Mouse (Mus musculus) kidney, postnatal 10 days (tissue): ENCODE measurements around the gene Nlrc4.
A peak's percentile ranks its signal among the peaks of the same experiment; 100 is the strongest.

Experiments
- DNase-seq: peaks from one replicate; pipeline ENCODE4 v3.0.0; 2021; ENCODE audit warnings: mixed read lengths

The Nlrc4 gene

DNA sequence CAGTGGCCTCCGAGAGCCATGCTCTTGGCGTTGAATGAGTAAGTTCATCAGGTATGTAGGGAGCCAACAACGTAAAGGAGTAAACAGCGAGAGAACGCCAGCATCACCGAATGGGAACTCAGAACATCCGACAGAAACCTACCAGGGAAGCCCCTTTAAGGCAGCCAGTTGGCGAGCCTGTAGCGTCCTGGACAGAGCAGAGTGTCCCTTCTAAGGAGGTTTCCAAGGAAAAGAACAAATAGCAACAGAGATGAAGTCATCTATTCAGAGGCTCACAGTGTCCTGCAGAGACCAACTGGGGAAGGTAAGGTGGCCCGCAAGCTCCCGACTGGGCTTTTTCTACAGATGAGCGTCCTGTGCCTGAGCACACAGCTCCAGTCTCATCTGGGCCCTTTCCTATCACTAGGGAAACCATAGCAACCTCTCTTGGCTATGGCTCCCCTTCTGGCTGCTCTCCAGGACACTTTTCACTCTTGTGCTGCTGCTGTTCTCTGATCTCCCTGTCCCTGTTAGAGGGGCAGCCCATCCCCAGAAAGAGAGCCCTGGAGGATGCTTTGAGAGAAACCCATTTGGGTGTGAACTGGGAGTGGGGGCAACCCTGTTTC is 34.4 kb downstream of the Nlrc4 start:
- no peak for DNase-seq

DNA sequence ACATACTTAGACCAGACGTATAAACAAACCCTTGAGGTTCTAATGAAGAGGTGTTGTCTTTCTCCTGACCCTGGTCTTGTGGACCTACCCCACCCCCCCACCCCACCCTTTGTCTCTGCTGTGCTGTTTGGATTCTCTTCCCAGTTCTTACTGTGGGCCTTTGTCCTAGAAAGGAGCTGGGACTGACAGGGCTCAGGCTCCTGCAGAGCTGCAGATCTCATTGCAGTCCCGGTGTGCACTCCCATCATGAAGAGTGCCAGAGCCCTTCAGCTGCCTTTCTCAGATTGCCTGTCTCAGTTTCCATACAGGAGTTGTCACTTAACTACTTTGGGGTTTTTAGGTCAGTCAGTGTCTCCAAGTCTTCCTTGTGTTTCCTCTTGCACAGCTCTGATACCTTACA is 38.3 kb downstream of the Nlrc4 start:
- DNase-seq: no peak

DNA sequence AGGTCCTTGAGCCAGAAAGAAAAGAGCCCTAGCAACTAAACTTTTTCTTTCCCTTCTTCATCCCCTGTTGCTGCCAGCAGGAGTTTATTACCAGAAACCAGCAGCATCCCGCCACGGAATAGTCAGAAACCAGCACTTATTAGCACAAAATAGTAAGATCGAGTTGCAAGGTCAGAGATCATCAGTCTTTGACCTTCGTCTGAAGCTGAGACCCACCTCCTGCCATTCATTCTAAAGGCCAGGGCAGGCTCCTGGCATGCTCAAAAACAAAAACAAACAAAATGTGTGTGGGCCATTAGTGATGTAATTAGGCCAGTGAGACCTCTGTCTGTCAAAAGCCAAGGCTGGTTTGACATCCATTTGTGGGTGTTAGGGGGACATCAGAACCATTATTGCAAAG is 40.8 kb downstream of the Nlrc4 start:
- no peak for DNase-seq

DNA sequence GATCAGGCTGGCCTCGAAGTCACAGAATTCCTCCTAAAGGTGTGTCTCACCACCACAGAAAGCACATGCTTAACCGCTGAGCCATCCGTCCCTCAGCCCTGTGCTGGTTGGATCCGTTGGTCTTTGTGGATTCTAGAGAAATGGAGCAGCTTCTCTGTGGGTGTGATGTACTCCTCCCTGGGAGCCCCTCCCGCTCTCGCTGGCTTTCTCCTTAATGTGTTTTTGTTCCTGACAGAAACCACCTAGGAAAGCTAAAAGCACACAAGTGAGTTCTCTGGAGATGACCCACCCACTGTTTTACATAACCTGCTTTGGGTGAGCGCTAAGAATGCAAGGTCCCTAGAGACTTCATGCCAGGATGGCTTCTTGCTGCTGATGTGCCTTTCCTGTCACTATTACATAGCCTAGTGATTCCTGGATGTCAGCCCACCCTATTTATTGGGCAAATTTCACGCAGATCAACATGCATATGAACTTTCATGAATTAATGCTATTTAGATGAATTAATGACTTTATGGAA is 42.0 kb downstream of the Nlrc4 start:
- DNase-seq: no peak

DNA sequence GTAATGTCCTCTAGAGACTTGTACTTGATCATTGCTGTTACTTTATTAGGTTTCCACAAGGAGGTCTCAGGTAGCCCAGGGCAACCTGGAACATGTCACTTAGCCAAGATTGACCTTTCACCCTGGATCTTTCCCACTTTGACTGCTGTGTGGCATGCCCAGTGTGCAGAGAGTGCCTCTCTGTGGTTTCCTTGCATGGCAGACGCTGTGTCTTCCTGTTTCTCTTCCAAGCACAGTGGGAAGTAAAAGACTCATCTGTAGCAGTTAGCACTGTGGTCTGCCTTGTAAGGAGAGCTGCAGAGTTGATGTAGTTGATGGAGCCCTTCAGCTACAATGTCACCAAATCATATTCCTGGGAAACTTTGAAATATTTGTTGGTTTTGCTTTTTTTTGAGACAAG is 44.3 kb downstream of the Nlrc4 start:
- DNase-seq: no peak

DNA sequence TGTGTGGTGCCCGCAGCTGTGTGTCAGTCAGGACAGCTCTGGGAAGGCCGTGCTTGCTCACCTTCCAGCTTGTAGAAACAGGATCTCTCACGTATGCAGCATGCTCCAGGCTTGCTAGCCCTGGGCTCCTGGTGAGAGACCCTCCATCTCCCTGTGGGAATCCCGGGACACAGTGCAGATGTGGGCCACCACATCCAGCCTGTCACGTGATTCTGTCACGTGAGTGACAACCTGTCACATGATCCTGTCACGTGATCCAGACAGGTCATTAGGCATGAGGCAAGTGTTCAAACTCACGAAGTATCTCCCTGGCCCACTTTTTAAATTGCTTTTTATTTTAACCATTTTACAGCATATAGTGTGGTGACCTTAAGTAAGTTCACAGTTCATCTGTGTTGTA is 45.6 kb downstream of the Nlrc4 start:
- DNase-seq: no peak

DNA sequence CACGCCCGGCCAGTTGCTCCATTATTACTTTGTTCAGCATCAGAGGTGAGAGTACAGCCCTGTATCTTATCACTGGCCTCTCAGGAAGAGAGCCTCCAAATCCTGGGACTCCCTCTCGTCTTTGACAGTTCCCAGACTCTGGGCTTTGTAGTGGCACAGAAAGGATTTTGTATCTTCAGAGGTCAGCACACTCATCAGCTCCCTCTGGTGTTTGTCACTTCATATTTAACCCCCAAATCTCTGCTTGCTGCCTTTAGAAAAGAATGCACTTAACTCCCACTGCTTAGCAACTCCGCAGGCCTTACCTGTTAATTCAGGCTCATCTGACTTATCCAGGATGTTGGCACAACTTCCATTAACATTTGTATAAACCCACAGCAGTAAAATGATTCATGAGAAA is 49.2 kb downstream of the Nlrc4 start:
- DNase-seq: no peak

DNA sequence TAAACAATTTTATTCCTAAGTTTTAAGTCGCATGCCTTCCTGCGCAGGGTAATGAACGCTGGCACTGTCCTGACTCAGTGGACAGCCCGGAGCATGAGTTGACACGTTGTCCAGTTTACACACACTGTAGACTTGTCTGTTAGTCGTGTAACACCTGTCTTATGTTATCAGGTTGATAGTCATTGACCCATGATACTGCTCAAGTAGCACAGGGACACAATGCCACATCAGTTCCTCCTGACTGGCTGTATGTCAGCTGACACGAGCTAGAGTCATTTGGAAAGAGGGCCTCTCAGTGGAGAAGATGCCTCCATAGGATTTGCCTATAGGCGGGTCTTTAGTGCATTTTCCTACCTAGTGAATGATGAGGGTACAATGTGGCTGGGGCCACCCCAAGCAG is 52.5 kb downstream of the Nlrc4 start:
- DNase-seq: no peak

DNA sequence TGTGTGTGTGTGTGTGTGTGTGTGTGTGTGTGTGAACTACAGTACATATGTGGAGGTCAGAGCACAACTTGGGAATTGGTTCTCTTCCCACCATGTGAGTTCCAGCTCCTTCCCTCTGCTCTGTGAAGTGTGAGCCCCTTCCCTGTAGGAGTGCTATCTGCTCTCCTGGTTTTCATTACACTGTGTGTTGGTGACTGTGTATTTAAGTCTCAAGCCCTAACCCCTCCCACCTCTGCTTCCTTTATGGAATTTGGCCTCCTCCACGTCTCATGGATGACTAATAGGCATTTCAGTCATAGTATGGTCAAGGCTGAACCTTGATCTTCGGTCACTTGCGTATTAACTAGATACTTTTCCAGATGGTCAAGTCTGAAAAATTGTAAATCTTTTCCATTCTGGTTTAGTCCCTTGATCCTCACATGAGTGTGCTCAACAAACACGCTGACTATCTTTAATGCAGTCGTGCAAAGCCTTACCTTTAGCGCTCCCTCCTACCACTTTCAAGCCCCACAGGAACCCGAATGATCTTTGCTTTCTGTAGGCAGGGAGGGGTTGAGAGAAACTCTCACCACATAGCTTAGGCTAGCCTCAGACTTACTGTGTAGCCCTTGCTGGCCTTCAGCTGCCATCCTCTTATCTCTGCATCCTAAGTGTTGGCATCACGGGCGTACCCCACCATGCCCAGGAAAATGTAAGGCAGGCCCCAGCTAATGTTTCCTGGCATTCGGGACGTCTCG is 56.3 kb downstream of the Nlrc4 start:
- no peak for DNase-seq

DNA sequence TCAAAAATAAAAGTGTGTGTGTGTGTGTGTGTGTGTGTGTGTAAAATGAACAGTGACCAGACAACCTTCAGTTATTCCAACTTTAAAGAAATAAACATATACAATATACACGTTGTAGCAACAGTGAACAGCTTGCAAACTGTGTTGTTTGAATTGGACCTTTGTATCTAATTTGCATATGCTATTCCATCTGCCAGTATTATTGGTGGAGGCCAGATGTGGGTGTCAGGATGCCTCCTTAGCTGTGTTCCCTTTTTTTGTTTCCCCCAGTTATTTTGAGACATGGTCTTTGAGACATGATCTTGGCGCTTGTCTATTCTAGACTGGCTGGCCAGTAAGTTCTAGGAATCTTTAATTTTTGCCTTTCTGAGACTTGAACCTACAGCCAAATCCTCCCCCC is 61.8 kb downstream of the Nlrc4 start:
- DNase-seq: no peak

DNA sequence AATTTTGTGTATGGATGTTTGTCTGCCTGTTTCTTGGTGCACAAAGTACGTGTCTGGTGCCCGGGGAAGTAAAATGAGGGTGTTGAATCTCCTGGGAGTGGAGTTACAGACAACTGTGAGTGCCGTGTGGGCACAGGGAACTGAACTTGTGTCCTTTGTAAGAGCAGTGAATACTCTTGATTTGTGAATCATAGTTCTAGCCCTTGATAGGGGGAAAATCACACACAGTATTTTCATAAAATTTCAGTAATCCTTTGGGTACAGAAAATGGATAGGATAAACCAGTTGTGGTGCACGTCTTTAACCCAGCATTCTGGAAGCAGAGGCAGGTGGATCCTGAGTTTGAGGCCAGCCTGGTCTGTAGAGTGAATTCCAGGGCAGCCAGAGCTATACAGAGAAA is 62.2 kb downstream of the Nlrc4 start:
- DNase-seq: no peak

DNA sequence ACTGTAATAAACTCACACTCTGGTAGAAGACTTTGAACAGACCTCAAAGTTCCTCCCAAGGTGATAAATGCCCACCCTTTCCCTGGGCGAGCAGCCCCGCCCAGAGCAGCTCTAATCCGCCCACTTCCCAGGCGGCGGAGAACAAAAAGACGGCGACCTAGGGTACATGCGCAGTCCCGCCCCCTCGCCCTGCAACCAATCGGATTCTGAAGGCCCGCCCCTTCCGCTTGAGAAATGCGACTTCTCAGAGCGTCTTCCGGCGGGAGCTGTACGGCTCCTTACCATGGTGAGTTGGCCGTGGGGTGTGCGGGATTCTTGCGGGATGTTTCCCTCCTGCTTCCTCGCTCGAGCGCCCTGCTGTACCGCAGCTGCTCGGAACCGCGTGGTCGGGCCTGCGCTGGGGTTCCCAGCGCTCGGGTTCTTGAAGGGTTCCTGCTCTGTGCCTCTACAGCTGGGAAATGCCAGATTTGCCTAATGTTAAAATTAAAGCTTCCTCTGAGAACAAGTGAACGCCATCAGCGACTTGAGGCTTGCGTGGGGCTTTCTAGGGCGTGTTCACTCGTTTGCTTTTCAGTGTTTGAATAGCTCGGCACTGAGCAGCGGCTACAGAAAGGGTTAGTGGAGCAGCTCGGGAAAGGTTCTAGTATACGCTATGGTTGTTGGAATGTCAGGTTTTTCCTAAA is 63.4 kb downstream of the Nlrc4 start, which contains the start of gene Slc30a6:
Slc30a6 (plus strand) TSS at position 226 of the 683 bp plus-strand sequence.
- DNase-seq: peak; percentile 98

DNA sequence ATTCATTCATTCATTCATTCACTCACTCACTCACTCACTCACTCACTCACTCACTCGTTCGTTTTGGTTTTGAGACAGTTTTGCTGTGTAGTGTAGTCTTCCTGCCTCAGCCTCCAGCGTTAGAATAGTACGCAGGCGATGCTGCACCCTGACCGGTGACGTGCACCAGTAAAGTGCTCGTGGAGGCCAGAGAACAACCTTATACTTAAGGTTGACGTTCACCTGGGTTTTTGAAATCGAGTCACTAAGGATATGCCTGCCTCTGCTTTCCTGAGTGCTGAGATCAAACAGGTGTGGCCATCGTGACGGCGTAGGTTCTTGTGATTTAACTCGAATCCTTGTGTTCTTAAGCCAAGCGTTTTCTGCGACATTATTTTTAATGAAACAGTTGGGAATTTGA is 64.1 kb downstream of the Nlrc4 start:
- peak; percentile 13 for DNase-seq

DNA sequence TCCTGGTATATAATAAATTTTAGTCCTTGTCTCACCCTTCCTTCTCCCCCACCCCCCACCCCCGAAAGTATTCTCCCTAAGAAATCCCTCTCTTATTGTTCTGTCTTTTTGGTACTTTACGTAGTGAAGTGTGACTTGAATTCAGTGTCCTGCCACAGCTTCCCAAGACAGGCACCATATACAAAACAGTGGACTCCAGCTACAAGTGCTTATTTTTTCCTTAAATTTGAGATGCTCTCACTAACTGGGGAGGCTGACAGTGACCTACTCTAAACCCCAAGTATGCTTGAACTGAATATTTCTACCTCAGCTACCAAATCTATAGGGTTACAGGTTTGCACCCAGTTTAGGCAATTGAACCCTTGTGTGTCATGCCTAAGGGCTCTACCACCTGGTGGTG is 64.6 kb downstream of the Nlrc4 start:
- no peak for DNase-seq

DNA sequence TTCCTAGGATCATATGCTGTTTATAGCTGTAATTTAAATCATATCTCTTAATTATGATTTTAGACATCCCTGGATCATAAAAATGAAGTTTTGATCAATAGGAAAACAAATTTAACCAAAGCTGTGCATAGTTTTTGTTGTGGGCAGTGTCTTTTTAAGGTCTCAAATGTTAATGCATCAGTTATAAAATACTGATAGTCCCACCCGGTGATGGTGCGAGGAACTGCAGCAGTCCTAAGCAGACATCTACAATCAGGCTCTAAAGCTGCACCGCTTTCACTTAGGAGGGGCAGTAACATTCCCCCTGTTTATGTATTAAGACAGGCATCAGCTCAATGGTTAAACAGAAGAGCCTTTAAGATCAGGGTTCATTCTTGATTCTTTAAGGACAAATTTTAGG is 69.1 kb downstream of the Nlrc4 start:
- no peak for DNase-seq

DNA sequence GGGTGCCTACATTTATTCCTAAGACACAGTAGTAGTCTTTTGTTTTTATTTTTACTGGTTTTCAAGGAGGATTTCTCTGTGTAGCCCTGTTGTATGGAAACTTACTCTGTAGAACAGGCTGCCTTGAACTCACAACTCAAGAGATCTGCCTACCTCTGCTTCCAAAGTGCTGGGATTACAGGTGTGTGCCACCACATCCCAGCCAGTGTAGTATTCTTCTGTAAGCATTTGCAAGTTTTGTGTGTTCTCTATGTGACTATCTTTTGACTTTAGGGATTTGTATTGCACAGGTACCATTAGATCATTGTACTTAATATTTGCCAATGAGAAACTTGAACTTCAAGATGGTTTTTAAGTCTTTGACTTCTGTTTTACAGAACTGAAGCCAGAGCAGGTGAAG is 72.3 kb downstream of the Nlrc4 start:
- DNase-seq: no peak

DNA sequence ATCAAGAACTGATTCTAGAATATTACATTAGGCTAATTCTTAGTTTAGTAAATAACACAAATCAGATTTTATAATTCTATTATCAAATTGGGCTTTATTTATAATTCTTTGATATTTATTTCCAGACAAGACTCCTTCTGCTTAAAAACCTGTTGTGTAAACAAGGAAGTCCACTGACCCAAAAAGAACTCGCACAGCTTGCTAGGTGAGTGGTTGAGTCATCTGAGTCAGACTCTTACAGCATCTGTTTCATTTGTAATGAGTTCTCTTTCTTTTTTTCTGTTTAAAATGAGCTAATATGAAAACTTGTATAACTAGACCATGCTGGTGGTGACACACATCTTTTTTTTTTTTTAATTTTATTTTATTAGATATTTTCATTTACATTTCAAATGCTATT is 82.0 kb downstream of the Nlrc4 start:
- no peak for DNase-seq
